Mouse (Mus musculus): ENCODE measurements around the gene Mtr.
A peak's percentile ranks its signal among the peaks of the same experiment; 100 is the strongest.

The Mtr gene

DNA sequence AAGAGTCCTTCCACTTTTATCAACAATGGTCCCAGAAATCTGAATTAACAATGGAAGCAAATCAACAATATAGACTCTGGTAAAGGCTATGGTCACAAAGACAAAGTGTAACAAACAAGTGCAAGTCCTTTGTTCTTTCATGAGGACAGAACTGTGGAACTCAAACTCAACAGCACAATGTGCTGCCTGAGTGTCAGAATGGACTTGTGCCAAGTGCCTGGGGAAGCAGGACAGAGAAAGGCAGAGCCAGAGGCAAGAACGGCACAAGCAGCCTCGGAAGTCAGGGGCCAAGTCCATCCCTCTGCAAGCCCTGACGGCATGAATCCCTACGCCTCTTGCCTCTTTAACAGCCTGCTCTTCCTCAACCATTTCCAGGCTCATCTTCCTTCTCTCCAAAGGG is 13.9 kb downstream of the Mtr start:
- no peak for DNase-seq (ENCODE audit: low read depth)

DNA sequence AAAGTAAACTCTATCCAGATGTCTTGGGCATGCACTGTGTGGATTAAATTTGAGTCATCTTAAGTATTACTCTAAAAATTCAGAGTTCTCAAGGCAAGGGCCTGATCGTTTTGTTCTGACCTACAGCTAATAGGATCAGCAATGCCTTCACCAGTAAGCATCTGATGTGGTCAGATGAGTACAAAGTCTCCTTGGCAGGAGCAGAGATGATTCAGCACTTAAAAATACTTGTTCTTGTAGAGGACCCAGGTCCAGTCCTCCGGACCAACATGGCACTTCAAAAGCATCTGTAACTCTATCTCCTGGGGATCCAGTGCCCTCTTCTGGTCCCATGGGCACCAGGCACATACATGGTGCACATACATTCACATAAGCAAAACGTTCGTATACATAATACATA is 25.8 kb downstream of the Mtr start:
- DNase-seq (ENCODE audit: low read depth) = no peak

DNA sequence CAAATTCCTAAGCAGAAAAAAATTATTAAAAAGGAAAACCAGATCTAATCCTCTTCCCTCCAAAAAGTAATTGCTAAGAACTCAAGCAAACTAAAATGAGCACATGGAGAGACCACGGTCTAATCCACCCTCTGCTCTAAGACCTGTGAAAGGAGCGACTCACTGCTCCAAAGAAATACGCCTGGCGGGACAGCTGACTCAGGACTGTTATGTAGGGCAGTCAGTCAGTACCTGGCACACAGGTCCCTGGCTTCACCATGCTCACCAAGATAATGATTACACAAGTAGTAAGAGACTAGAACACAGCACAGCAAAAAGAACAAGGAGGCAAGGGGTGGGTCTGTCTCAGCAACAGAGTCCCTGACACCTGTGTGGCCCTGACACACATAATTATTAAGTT is 29.7 kb downstream of the Mtr start:
- no peak for DNase-seq (ENCODE audit: low read depth)

DNA sequence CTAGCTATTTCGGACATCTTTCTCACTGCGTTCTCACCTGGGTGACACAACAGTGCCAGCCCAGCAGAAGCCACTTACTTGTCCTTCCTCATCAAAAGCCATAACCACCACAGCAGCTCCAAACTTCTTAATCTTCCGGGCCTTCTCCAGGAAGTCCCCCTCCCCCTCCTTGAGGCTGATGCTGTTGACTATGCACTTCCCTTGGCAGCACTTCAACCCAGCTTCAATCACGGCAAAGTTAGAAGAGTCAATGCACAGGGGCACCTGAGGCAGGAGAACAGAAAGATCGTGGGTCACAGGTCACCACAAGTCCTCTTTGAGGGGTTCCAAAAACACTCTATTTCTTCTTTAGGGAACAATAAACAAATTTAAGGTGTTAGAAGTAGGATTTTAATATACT is 30.3 kb downstream of the Mtr start:
- DNase-seq (ENCODE audit: low read depth) = peak; percentile 7

DNA sequence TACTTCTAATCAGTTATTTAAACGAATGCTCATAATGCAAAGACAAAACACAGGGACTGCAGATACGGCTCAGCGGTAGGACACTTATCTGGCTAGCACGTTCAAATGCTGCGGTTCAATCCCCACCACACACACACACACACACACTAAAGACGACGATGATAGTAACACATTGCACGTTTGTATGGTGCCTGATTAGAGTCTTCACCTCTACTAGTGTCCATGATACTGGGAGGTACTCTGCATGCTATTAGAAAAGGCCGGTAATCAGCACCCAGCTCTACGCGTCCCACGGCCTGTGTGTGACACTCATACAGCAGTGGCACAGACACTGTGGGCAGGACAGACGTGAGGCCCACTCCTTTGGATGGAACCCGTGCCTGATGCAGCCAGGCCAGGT is 39.3 kb downstream of the Mtr start:
- no peak for DNase-seq (ENCODE audit: low read depth)

DNA sequence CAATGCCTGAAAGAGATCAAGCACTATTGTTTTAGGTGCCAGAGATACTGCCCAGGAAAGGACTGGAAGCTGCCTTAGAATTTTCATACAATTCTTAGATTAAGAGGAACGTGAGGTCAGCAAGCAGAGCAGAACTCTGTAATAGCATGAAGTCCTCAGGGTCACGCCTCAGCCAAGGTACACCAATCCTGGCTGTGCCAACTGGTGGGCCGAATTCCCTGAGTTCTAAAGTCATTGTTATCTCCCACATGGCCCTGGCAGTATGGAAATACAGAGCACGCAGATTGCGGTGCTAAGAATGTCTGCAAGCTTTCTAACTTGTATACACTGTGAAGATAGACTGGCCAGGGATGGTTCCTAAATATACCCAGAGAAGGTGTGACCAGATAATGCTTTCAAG is 43.0 kb downstream of the Mtr start:
- DNase-seq (ENCODE audit: low read depth) = no peak

DNA sequence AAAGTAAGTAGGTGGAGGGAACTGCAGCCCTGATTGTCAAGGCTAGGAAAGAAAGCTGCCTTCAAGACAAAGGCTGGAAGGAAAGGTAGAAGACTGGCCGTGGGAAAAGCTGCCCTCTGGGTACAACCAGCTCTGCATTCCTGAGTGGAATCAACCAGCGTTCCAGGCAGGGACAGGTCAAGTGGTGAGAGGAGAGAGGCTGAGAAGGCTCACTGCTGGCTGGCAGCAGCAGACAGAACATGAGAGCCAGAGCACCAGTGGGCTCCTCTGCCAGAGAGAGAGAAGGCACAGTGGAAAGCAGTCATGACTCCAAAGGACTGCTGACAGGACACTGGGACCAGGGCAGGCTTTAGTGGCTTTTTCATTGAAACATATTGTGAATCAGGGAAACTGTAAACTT is 46.9 kb downstream of the Mtr start:
- no peak for DNase-seq (ENCODE audit: low read depth)

DNA sequence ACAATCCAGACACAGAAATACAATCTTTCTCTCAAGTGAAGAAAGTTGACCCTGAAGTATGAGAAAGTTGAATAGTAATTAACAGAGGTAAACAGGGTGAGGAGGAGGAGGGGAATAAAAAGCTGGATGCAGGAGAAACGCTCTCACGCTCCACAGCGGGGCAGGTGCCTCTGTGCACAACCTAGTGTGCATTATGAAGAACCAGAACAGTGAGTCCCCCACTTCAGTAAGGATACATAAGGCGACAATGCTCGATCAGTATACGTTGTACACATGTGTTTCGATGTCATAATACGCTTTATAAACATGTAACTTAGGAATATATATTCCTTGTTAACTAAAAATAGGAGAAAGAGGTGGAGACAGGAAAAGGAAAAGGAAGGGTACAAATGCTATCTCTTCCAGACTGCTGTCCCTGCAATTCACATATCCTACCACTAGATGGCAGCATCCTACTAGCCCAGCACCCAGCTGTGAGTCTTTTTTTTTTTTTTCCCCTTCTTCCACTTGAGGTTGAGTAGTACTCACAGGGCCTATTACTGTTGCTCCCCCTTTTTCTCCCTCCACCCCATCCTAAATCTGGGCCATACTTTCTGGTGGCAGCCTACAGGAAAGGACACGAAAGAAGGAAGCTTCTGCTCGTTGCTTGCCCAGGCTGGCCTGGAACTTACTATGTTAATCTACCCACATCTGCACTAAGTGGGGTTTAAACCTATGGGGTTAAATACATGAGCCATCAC is 47.7 kb downstream of the Mtr start:
- peak; percentile 80 for DNase-seq (ENCODE audit: low read depth)

DNA sequence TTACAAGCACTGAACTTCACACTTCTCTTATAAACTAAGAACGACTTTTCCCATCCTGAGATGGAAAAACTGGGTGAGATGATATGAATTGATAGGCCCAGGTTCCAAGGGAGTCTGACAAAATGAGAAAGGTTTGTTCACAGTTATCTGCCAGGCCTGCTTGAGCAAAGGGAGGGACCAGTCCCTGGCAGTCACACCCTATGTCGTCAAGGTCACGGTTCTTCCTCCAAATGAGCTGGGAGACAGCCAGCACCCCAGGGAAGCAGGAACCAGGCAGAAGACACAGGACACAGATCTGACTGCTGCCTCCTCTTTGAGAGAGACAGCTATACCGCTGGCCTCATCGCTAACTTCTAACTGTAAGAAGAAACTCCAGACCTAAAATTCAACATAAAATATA is 57.5 kb downstream of the Mtr start:
- DNase-seq (ENCODE audit: low read depth) = no peak

DNA sequence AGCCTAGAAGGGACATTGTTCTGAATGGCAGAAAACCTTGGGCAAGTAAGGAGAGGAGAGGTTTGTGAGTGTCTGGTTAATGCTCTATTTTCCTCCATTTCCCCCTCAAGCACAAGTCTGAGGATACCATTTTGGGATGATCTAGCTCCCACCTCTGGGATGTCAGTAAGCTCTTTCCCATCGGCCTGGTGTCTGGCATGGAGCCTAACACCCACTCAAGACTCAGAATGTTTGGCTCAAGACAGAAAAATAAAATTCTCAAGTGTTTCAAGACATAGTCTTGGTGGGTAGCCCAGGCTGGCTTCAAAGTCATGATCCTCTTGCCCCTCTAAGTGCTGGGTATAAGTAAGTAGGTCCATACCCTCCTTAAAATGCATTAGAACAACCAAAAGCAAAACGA is 59.4 kb downstream of the Mtr start:
- DNase-seq (ENCODE audit: low read depth) = no peak

DNA sequence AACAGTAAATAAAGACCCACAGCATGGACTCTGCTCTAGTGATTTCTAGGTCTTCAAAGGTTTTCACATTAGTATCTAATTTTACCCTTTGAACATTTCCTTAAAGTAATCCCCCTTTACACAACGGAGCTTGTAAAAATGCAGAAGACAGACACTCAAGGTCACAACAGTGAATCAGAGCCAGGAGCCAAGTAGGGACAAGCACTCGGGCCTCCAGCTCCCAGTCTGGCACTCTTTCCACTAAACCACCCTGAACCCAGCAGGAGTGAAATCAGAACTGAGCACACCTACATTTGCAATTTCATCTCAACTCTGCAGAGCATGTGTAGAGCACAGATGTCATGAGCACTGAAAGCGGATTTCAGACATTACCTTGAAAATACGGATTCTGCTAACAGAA is 61.1 kb downstream of the Mtr start:
- no peak for DNase-seq (ENCODE audit: low read depth)

DNA sequence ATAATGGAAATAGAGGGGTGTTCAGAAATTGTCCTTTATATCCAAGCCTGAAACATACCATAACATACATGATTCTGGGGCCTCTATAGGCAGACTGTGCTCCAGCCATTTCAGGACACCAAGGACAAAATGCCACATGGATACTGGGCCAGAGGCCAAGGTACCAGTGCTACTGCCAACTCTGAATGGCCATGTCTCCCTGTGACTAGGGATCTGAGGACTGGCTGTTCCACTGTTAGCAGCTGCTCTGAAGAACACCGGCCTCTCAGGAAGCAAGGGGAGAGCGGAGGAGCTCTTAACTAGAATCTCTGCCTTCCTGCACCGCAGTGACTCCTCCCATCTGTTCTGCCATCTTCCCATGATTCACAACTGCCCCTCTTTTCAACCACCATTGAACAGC is 61.9 kb downstream of the Mtr start:
- DNase-seq (ENCODE audit: low read depth) = no peak

DNA sequence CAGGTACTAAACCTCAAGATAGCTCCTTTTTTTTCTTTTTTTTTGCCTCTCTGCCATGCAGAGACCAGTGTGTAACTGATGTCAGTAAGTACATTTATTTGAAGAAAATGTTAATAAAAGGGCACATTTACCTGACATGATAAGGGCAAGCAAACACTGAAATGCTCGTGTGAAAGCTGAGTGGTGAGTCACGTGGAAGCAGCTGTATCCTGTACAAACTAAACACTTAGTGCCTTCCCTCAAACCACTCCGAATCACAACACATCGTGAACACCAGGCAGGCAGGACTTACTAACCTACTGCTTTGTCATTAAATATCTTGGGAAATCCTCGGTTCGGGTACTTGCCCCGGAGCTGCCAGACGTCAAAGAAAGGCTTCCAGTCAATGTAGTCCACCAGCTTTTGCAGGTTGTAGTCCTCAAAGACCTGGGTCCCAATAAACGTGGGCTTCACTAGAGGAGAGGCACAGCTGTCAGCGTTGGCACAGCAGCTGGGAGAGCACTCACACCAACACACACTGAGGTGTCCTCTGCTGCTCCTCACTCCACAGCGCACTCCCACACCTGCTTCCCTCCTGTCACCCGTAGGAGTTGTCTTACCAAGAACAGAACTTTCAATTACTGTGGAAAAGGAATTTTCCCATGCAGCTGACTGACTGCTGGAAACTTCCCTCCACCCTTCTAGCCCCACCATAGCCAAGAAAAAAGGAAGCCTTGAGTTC is 62.8 kb downstream of the Mtr start:
- no peak for DNase-seq (ENCODE audit: low read depth)

DNA sequence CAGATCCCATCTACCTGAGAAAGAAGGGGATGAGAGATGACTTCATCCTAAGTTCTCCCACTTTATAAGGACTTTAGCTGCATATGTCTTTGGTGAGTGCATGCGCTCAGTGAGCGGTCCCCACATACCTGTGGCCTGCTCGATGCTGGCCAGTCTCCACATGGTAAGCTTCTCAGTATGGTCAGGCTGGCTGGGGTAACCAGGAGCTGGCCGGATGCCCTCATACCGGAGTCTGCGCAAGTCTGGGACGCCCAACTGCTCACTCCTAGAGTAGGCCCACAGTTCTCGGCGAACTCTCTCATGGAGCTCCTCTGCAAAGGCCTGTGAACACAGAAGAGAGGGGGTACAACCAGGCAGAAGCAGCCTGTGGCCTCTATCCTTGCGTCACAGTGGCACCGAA is 68.7 kb downstream of the Mtr start:
- no peak for DNase-seq (ENCODE audit: low read depth)

DNA sequence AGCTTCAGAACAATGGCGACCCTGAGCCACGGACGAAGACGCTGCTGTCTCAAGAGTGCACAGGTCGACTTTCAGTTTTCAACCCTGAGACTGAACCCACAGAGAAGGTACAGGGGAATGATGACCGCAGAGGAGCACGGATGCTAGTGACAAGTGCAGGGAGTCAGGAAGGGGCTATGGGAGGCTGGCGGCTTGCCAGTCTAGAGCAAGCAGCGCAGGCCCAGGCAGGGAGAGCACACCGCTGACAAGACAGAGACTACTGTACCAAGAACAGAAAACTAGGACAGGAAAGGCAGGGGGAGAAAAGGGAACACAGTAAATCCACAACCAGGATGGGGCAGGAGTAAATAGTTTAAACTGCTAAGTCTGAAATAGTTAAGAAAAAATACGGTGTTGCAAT is 69.1 kb downstream of the Mtr start:
- no peak for DNase-seq (ENCODE audit: low read depth)

DNA sequence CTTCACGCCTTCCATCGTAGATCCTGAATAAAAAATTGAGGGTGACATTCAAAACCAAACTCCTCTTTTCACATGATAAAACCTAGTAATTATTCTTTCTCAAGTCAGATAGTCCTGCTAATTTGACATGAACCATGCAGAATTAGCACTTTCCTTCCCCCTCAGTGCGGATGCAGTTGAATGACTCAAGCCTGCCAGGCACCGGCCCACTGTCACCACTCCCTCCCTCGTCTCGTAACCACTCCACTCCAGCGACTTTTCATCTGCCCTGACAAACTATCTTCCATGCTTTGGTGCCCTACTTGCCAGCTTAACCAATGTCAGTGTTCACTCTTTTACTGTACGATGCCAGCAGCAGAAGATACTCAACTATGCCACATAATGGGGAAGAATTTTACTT is 78.4 kb downstream of the Mtr start:
- DNase-seq (ENCODE audit: low read depth) = no peak

DNA sequence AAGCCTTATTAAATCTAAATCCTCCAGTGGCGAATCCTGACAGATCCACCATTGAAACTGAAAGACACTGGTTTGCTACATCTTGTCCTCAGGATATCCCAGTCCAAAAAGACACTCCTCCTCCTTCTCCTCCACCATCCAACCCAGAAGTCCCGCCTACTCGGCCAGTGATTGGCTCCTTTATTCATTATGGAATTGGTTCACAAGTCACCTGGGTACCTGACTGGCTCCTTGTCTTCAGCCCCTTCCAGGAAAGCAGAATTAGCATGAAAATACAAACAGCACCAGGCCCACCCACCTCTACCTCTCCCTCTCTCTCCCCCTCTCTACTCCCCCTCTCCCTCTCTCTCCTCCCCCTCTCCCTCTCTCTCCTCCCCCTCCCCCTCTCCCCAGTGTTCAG is 81.2 kb downstream of the Mtr start:
- DNase-seq (ENCODE audit: low read depth) = no peak

DNA sequence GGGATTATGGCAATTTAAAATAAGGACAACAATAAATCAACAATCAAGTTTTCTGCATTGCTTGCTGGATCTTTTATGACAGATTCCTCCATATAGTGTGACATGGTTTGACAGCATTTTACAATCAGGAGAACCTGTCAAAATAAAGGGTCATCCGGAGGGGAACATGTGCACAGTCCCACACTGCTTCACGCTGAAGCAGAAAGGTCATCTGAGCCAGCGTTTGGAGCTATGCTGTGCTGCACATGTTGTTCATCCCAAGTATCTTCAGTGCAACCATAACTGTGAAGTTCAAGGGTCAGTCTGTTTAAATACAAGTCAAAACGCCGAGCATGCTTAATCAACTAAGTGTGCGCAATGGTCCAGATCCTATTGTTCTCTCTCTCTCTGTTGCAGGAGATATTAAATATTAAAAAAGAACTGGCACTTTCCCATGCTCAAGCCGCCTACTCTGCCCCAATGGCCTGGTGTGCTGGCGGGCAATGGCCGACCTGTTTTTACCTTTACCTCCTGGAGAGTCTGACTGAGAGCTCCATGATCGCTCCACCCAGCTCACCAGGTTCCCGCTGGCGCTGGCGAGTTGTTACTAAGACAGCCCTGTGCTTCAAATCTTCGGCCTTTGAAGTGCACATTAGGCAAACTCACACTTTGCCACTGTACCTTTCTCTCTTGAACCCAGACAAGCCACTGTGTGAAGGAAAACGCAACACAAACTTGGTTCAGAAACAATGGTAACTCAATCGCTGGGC is 81.8 kb downstream of the Mtr start:
- DNase-seq (ENCODE audit: low read depth) = no peak

DNA sequence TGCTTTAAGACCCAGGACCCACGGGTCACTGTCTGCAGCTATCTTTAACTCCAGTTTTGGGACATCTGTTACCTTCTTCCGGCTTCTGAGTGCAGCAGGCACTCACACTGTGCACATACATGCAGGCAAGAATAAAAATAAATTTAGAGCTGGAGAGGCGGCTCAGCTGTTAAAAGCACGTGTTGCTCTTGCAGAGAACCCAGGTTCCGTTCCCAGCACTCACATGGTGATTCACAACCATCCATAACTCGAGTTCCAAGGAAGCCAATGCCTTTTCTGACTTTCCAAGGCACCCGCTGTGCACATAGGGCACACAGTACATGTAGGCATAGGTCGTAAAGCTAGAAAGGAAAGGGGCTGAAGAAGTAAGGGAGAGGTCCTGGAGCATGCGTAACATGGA is 90.6 kb downstream of the Mtr start:
- no peak for DNase-seq (ENCODE audit: low read depth)

DNA sequence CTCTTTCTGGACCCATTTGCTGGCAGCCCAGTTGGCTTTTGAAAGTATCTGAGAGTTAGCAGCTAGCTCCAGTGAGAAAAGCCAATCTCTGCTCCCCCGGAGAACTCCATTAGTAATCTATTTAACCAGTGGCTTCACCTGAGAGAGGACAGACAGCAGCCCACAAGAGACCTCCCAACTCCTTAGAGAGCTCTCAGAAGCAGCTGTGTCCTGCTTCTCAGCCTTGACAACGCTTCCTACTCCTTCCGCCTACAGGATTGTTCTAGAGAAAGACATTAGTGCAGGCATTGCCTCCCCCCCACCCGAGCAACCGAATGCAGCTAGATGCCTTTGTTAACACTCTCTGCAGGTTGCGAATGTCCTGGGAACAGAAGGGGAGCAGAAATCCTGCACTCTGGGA is 91.5 kb downstream of the Mtr start:
- no peak for DNase-seq (ENCODE audit: low read depth)

DNA sequence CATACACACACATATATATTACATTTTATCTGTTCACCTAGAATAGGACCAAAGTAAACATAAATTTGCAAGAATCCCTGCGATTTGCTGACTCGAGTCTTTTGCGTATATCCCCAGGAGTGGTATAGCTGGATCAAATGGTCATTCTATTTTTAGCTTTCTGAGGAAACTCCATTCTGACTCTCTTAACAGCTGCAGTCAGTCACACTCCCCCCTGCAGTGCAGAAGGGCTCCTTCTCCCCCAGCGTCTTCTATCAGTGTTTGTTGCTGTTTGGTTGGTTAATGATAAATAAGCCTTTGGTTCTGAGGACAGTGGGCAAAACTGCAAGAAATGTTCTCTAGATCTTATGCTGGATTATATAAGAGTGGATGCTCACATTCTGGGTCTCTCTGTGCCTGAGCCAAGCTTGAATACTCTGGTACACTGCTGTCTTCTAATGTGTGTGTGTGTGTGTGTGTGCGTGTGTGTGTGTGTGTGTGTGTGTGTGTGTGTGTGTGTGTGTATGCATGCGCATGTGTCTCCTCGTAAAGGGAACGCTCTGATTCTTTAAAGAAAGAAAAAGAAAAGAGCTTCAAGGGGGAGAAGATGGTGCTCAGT is 92.4 kb downstream of the Mtr start:
- DNase-seq (ENCODE audit: low read depth) = no peak

DNA sequence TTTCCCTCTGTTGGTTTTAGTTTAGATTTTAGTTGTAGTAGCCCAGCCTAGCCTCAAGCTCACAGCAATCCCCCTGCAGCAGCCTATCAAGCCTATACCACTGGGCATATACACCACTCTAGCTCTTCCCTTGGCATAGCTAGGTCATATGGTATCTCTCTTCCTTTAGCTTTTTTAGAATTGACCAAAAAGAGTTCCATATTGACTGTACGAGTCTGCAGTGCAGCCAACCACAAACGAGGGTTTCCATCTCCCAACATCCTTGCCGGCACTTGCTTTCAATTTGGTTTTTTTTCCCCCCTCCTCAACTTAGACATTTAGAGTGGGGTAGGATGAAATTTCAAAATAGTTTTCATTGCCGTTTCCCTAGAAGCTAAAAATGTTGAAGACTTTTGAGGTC is 95.5 kb downstream of the Mtr start:
- DNase-seq (ENCODE audit: low read depth) = no peak

DNA sequence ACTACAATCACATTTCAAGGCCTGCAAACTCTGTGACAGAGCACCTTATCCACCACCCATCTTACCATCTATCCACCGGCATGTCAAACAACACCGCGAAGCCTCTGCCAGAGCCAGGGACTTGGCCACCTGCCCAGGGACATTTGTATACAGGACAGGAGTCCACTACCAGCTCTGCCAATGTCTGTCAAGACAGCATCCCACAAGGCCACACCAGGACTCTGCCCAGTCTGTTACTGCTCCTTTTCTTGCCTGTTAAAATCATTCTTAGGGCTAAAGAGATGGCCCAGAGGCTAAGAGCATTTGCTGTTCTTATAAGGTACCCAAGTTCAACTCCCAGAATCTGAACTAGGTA is 97.8 kb downstream of the Mtr start:
- DNase-seq (ENCODE audit: low read depth) = no peak
